Mouse (Mus musculus): ENCODE results near the gene Cwc25. TPM values are rescaled to one million over a fixed set of nuclear protein-coding genes. Genes with fewer than 3 reads are reported as not detected.
A peak's percentile ranks its signal among the peaks of the same experiment; 100 is the strongest.

Gene Cwc25
- polyA plus RNA-seq, 1 experiment from 2014 or later: 21.8 TPM

DNA sequence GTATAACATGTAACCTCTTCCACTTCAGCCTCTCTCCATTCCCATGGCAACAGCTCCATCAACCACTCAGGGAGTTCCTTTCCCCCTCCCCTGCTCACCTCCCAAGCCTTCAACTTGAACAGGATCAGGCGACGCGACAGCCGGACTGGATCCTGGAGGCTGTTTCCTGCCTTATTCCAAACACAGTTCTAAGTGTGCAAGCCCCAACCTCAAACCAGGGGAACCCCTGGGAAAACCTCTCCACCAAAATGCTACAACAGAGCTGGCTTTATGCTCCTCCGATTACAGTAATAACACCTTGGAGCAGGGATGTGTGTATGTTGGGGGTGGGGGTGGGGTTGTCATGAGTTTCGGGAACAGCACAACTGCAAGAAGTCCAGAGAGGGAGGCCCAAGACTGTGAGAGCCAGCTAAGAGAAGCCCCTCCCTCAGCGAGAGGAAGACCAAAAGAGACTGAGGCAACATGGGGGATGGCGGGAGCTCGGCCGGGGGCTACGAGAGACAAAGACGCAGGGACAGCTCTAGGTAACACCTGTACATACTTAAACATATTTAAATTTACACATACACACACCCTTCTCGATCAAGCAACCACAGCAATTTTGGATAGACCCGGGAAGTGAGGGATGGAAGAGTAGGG, 68.3 kb downstream of the Cwc25 start:
- H3K9me3 ChIP-seq (replicated peaks): no peaks in the 10 kb centered on the region
- H3K36me3 ChIP-seq: peaks cover 23% of the 10 kb centered on the region
- 3% methylated on average over 14 of the region's 14 CpGs for WGBS
- H3K4me1 ChIP-seq: peaks cover 72% of the 10 kb centered on the region
- H3K27me3 ChIP-seq (ENCODE audit: low read depth, poor library complexity, severe bottlenecking): 0 out of 2 replicates have a peak, but pooled peaks cover 7% of the 10 kb centered on the region
- H3K4me3 ChIP-seq: peak overlapping the region; percentile 90
- peak; percentile 55 for DNase-seq (ENCODE audit: low spot score)
- H3K27ac ChIP-seq (replicated peaks): peak overlapping the region; percentile 99

DNA sequence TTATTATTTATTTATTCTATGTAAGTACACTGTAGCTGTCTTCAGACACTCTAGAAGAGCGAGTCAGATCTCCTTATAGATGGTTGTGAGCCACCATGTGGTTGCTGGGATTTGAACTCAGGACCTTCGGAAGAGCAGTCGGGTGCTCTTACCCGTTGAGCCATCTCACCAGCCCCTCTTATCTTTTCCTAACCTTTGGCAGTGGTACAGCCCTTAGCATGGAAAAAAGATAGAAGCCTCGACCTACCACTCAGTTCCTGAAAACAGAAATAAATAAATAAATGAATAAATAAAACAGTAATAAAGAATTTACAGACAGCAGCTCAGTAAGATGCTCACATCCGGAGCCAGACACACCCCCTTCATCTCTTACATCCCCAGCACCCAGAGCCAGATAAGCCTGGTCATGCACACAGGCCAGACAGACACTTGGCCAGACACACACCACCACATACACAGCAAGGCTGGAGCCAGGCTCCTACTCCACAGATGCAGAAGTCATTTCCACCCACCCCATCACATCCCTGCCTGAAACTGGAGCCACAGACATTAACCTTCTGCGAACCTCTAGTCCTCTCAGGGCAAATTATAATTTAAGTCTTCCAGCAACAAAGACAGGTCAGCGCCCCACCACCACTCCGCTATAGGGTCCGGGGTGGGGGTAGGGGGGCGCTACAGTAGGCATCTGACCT, 69.0 kb downstream of the Cwc25 start:
- H3K4me3 ChIP-seq: peak overlapping the region; percentile 90
- no peak for DNase-seq (ENCODE audit: low spot score)
- H3K27ac ChIP-seq (replicated peaks): peak overlapping the region; percentile 99
- peaks cover 72% of the 10 kb centered on the region for H3K4me1 ChIP-seq
- H3K36me3 ChIP-seq: peaks cover 30% of the 10 kb centered on the region
- 66% methylated on average over 11 of the region's 11 CpGs for WGBS
- 0 out of 2 replicates have a peak, but pooled peaks cover 7% of the 10 kb centered on the region for H3K27me3 ChIP-seq (ENCODE audit: low read depth, poor library complexity, severe bottlenecking)
- H3K9me3 ChIP-seq (replicated peaks): no peaks in the 10 kb centered on the region

DNA sequence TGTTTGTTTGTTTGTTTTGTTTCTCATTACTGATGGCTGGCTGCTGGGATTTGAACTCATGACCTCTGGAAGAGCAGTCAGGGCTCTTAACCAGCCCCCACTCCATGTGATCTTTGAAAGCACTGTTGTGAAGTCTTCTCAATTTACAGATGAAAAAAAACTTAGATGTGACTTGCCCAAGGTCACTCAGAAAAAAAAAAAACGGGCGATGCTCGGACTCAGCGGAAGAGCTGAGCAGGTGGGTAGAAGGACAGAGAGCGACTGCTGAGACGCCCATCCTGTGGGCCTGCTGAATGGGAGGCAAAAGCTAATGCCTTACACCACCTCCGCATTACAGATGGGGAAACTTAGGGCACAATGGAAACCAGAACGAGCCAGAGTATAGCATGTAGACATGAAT, 69.7 kb downstream of the Cwc25 start:
- Histone ChIP-seq H3K4me1 (peaks cover 66% of the 10 kb centered on the region), H3K4me3 (peak overlapping the region; percentile 90), H3K36me3 (peaks cover 36% of the 10 kb centered on the region), H3K9me3 (replicated peaks) (no peaks in the 10 kb centered on the region), H3K27ac (replicated peaks) (no peak overlapping the region), H3K27me3 (ENCODE audit: low read depth, poor library complexity, severe bottlenecking) (0 out of 2 replicates have a peak, but pooled peaks cover 5% of the 10 kb centered on the region)
- no peak for DNase-seq (ENCODE audit: low spot score)
- WGBS: 77% methylated on average over 8 of the region's 8 CpGs

DNA sequence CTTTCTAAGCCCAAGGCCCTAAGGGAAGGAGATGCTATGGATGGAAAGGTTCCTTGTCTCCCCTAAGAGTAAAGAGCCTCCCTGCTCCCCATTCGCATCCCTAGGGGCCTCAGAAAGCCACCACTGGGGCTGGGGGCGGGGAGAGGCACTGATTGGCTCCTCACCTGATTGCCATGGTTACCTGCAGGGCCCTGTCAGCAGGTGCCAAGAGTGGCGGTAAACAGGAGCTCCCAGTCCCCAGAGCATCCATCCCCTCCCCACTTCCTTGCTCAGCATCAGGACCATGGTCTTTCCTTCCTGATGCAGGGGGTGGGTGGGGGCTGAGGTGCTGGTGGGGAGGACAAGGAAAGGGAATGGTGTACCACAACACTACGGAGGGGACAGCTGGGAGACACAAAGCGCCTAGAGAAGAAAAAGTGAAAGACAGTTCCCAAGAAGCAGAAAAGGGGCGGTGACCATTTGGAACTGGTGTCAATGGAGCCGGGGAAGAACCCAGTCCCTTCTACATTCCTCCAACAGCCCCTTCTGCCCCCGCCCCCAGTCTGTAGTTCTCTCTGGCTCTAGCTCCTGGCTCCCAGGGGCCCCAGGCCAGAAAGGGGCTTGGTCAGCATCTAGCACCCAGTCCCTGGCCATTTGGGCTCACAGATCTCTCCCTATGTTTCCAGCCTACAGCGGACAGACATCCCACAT, 70.5 kb downstream of the Cwc25 start:
- 31% methylated on average over 9 of the region's 9 CpGs for WGBS
- Histone ChIP-seq H3K4me3 (peak overlapping the region; percentile 90), H3K4me1 (peaks cover 58% of the 10 kb centered on the region), H3K27ac (replicated peaks) (peak overlapping the region; percentile 53; the same call in 1 of the 2 replicates), H3K9me3 (replicated peaks) (no peaks in the 10 kb centered on the region), H3K27me3 (ENCODE audit: low read depth, poor library complexity, severe bottlenecking) (no peaks in the 10 kb centered on the region), H3K36me3 (peaks cover 45% of the 10 kb centered on the region)
- DNase-seq (ENCODE audit: low spot score): no peak

Small RNAs within 50 kb of the gene (microRNA-seq; reads per million reads assigned to microRNA genes)
- gene Mir8102: not detected

Other genes with a start within 250 kb of the Cwc25 start
- gene Srcin1, start 190.4 kb downstream of the Cwc25 start, polyA plus RNA-seq (2016; fragmentation: Nextera tagmentation; extraction: Ambion mirVana): 0.89 and 1.6 TPM in 2 replicates
- 10.4 and 13.3 TPM in 2 replicates for gene Epop, start 136.9 kb downstream of the Cwc25 start, polyA plus RNA-seq (2016; fragmentation: Nextera tagmentation; extraction: Ambion mirVana)
- 2.1 and 2.6 TPM in 2 replicates for gene Mllt6, start 103.1 kb downstream of the Cwc25 start, polyA plus RNA-seq (2016; fragmentation: Nextera tagmentation; extraction: Ambion mirVana)
- 20.5 and 21.7 TPM in 2 replicates for gene Cisd3, start 80.7 kb downstream of the Cwc25 start, polyA plus RNA-seq (2016; fragmentation: Nextera tagmentation; extraction: Ambion mirVana)
- gene Pcgf2, start 66.1 kb downstream of the Cwc25 start, polyA plus RNA-seq (2016; fragmentation: Nextera tagmentation; extraction: Ambion mirVana): 16.0 and 18.6 TPM in 2 replicates
- gene Psmb3, start 63.2 kb downstream of the Cwc25 start, polyA plus RNA-seq (2016; fragmentation: Nextera tagmentation; extraction: Ambion mirVana): 606 and 631 TPM in 2 replicates
- gene Pip4k2b, start 21.9 kb downstream of the Cwc25 start, polyA plus RNA-seq (2016; fragmentation: Nextera tagmentation; extraction: Ambion mirVana): 1.4 and 1.5 TPM in 2 replicates
- gene 1700001P01Rik, start 9.4 kb upstream of the Cwc25 start, polyA plus RNA-seq (2016; fragmentation: Nextera tagmentation; extraction: Ambion mirVana): 0.20 and 0.46 TPM in 2 replicates
- 378 and 451 TPM in 2 replicates for gene Rpl23, start 15.9 kb upstream of the Cwc25 start, polyA plus RNA-seq (2016; fragmentation: Nextera tagmentation; extraction: Ambion mirVana)
- 75.1 and 88.8 TPM in 2 replicates for gene Lasp1, start 32.4 kb upstream of the Cwc25 start, polyA plus RNA-seq (2016; fragmentation: Nextera tagmentation; extraction: Ambion mirVana)
- gene B230217C12Rik, start 74.2 kb upstream of the Cwc25 start, polyA plus RNA-seq (2016; fragmentation: Nextera tagmentation; extraction: Ambion mirVana): 12.6 and 14.3 TPM in 2 replicates
- gene Fbxo47, start 117.6 kb upstream of the Cwc25 start, polyA plus RNA-seq (2016; fragmentation: Nextera tagmentation; extraction: Ambion mirVana): 0.38 and 0.40 TPM in 2 replicates
- 0.06 and 0.16 TPM in 2 replicates for gene Plxdc1, start 219.9 kb upstream of the Cwc25 start, polyA plus RNA-seq (2016; fragmentation: Nextera tagmentation; extraction: Ambion mirVana)
- 8.9 and 16.8 TPM in 2 replicates for gene Arl5c, start 229.6 kb upstream of the Cwc25 start, polyA plus RNA-seq (2016; fragmentation: Nextera tagmentation; extraction: Ambion mirVana)

Measured in midbrain, embryonic 10.5 days (tissue).